Mouse (Mus musculus) megakaryocyte, embryonic 14.5 days (primary cell): ENCODE data around the gene Pik3c2g. TPM values are rescaled to one million over a fixed set of nuclear protein-coding genes. Genes with fewer than 3 reads are reported as not detected.

Experiments
- H3K27me3 ChIP-seq: replicated peaks from 2 replicates; pipeline ENCODE3; 2012; ENCODE audit warnings: inconsistent platforms
- H3K36me3 ChIP-seq: replicated peaks from 2 replicates; pipeline ENCODE3; 2012; ENCODE audit warnings: low read length, inconsistent platforms, mixed read lengths
- H3K4me1 ChIP-seq: 2 replicates; pipeline ENCODE4 v1.6.1; 2012; ENCODE audit warnings: inconsistent platforms
- H3K4me3 ChIP-seq: replicated peaks from 2 replicates; pipeline ENCODE3; 2012; ENCODE audit warnings: moderate library complexity, mild to moderate bottlenecking, inconsistent platforms
- H3K9me3 ChIP-seq: 2 replicates; pipeline ENCODE4 v1.6.1; 2012; ENCODE audit warnings: inconsistent platforms
- FLI1 ChIP-seq: IDR thresholded peaks from 2 replicates; pipeline ENCODE4 v1.6.1; 2012; ENCODE audit warnings: low read length, inconsistent platforms, mixed read lengths
- GATA1 ChIP-seq: IDR thresholded peaks from 3 replicates; pipeline ENCODE4 v1.6.1; 2012; ENCODE audit warnings: mixed read lengths, low read length, inconsistent platforms, borderline replicate concordance
- polyA plus RNA-seq: library from polyadenylated mRNA; stranded (reverse); fragments of >175 nt; gene quantifications from 2 replicates; pipeline ENCODE4 v1.2.3, GENCODE M21; 2012; ENCODE audit warnings: low replicate concordance; ENCODE audit not compliant: insufficient read depth

Gene Pik3c2g
- polyA plus RNA-seq, 1 experiment: not detected

DNA sequence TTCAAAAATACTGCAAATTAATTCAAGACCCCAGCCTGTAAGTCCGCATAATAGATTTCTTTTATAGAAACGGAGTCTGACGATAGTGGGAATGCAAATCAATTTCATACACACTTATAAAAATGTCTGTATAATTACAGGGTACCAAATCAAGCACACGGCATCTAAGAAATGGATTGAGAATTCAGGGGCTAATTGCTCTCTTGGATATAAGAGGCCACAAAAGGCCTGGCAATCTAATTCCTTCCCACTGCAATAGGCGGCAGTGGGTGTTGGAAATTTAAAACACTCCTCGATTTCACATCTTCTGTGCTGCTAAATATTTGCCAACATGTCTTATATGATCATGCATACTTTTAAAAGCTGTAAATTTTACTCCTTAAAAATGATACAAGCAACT is 402.1 kb downstream of the Pik3c2g start:
- Histone ChIP-seq H3K36me3 (no peaks in the 10 kb centered on the region), H3K27me3 (no peaks in the 10 kb centered on the region), H3K4me3 (no peak overlapping the region), H3K4me1 (no peaks in the 10 kb centered on the region), H3K9me3 (peaks cover 22% of the 10 kb centered on the region; the same call in 1 of the 2 replicates)
- TF ChIP-seq FLI1: no peak
- no peak for TF ChIP-seq GATA1

DNA sequence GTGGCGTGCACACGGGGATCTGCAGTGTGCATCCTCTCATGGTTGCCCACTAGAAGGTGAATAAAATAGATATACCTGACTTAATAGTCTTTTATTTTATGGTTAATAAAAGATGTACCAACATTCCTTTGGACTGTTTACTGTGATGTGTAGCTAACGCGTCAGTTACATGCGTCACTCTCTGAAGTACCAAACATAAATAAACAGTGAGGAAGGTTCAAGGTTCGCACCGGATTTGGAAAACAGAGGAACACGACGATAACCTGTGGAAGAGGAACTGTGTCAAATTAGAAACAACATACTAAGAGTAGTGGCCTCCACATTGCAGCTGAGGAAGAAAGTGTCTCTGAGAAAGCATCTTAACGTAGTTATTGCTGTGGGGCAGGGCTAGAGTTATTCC is 402.6 kb downstream of the Pik3c2g start:
- Histone ChIP-seq H3K36me3 (no peaks in the 10 kb centered on the region), H3K27me3 (no peaks in the 10 kb centered on the region), H3K4me3 (peak overlapping the region; percentile 64), H3K9me3 (peaks cover 22% of the 10 kb centered on the region; the same call in 1 of the 2 replicates), H3K4me1 (no peaks in the 10 kb centered on the region)
- TF ChIP-seq FLI1 (no peak), GATA1 (no peak)

DNA sequence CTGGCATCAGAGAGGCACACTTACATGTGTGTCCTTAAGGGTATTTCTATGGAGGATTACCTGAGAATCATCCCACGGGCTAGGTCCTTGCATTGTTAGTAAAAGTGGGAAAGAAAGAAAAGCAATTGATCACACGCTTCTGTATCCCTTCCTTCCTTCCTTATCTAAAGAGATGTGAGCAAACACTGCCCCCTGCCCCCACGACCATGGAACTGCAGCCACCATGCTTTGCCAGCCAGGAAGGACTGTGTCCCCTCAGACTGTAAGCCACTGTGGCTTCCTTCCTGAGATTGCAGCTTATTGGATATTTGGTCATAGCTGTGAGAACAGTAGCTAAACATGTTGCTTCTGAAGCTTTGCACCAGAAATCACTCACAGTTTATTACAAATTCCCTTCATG is 418.2 kb downstream of the Pik3c2g start:
- no peaks in the 10 kb centered on the region for H3K27me3 ChIP-seq
- H3K4me3 ChIP-seq: no peak overlapping the region
- H3K4me1 ChIP-seq: no peaks in the 10 kb centered on the region
- peaks cover 30% of the 10 kb centered on the region for H3K9me3 ChIP-seq
- TF ChIP-seq FLI1 (no peak), GATA1 (no peak)
- H3K36me3 ChIP-seq: no peaks in the 10 kb centered on the region

Other genes starting within 250 kb of the Pik3c2g start
- gene Rergl, start 85.2 kb upstream of the Pik3c2g start, polyA plus RNA-seq: not detected in 2 replicates